Mouse (Mus musculus): ENCODE results near the gene Lbhd1. TPM values are rescaled to one million over a fixed set of nuclear protein-coding genes. Genes with fewer than 3 reads are reported as not detected.

The Lbhd1 gene
- total RNA-seq, 2 experiments from 2014 or later, result 3.9 to 6.1 TPM

GRCm38 (mm10) chr19:8941136-8941514, 57.6 kb downstream of the Lbhd1 start:
- intact Hi-C loops (cut with DNase I), result loop anchor here (5.0 kb wide), 1 partner anchor 54 kb away; the partner anchor contains the start of genes 1810009A15Rik and Gm49416
- no peak for DNase-seq

DNA sequence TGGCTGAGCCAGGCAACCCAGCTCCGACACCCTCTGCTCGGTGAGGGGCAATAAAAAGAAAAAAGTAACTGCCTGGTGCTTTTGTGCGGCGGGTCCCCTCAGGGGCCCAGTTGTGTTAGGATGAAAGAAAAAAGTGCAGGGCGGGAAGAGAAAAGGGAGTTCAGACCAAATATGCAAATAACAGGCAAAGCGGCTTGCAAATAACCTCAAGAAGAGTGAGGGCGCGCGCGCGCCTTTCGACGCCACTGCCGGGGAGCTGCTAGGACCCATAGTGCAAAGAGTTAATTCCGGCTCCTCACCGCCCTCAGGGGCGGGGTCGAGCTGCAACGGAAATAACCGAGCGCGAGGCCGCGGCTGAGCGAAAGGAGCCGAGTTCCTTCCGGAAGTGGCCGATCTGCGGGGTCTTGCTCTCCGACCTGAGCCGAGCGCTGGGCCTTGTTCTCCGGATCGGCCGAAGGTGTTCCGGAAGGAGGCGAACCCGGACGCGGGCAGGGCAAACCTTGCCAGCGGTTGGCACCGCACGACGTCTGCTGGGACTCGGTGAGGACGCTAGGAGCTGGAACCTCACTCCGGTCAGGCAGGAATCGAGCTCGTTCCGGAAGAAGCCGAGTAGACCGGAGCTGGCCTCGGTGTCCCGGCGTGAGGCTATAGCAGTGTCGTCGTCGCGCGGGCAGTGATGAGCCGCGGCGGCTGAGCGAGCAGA, 58.1 kb downstream of the Lbhd1 start, which contains the start of gene Mta2:
Mta2 (plus strand) TSS at position 361 of the 703 bp plus-strand sequence.
- intact Hi-C loops (cut with DNase I), result loop anchor here (5.0 kb wide), 1 partner anchor 54 kb away; the partner anchor contains the start of genes 1810009A15Rik and Gm49416
- peak; percentile 95 to 97 for DNase-seq

Small RNA genes within 50 kb of the gene (microRNA-seq; reads per million reads assigned to microRNA genes)
- 0.12 to 0.27 reads per million in 2 experiments for gene Mir5136

Other genes with a start within 250 kb of the Lbhd1 start
- under 1 TPM in 1 of 2 experiments, not detected in 1; 0.05 TPM for gene Chrm1, start 219.9 kb upstream of the Lbhd1 start, total RNA-seq (2021)
- gene Slc3a2, start 160.4 kb upstream of the Lbhd1 start, total RNA-seq (2021), result 10 to 100 TPM; 39.8 to 50.9 TPM
- 10 to 100 TPM; 19.1 to 20.1 TPM for gene Wdr74, start 147.9 kb upstream of the Lbhd1 start, total RNA-seq (2021)
- under 1 TPM in 1 of 2 experiments, not detected in 1; 0.95 TPM for gene 1700092M07Rik, start 143.0 kb upstream of the Lbhd1 start, total RNA-seq (2021)
- gene Stx5a, start 142.3 kb upstream of the Lbhd1 start, total RNA-seq (2021), result 10 to 100 TPM; 37.4 to 40.5 TPM
- 10 to 100 TPM; 59.3 to 59.5 TPM for gene Nxf1, start 126.7 kb upstream of the Lbhd1 start, total RNA-seq (2021)
- 100 to 1,000 TPM; 110 to 121 TPM for gene Tmem223, start 112.7 kb upstream of the Lbhd1 start, total RNA-seq (2021)
- gene Tmem179b, start 109.3 kb upstream of the Lbhd1 start, total RNA-seq (2021), result 10 to 100 TPM; 15.7 to 17.9 TPM
- 1 to 10 TPM; 7.2 to 8.9 TPM for gene Taf6l, start 97.3 kb upstream of the Lbhd1 start, total RNA-seq (2021)
- gene Polr2g, start 85.2 kb upstream of the Lbhd1 start, total RNA-seq (2021), result 10 to 100 TPM; 53.9 to 63.0 TPM
- gene Zbtb3, start 81.2 kb upstream of the Lbhd1 start, total RNA-seq (2021), result 1 to 10 TPM; 1.2 to 2.3 TPM
- 10 to 100 TPM; 15.1 to 15.4 TPM for gene Ttc9c, start 64.4 kb upstream of the Lbhd1 start, total RNA-seq (2021)
- 10 to 100 TPM; 48.5 to 51.1 TPM for gene Hnrnpul2, start 63.7 kb upstream of the Lbhd1 start, total RNA-seq (2021)
- not detected for gene AC129217.1, start 54.0 kb upstream of the Lbhd1 start, total RNA-seq (2021)
- 10 to 100 TPM; 21.3 to 28.0 TPM for gene Bscl2, start 46.3 kb upstream of the Lbhd1 start, total RNA-seq (2021)
- gene Gng3, start 44.5 kb upstream of the Lbhd1 start, total RNA-seq (2021), result not detected
- gene Lrrn4cl, start 33.0 kb upstream of the Lbhd1 start, total RNA-seq (2021), result 1 to 10 TPM; 3.4 to 5.4 TPM
- gene Ubxn1, start 12.2 kb upstream of the Lbhd1 start, total RNA-seq (2021), result 100 to 1,000 TPM; 109 to 116 TPM
- gene Uqcc3, start 2.8 kb upstream of the Lbhd1 start, total RNA-seq (2021), result 10 to 100 TPM; 53.3 to 53.8 TPM
- gene Gm49403, start 198 bp downstream of the Lbhd1 start, total RNA-seq (2021), result not detected
- 10 to 100 TPM; 16.0 to 16.4 TPM for gene 1810009A15Rik, start 5.1 kb downstream of the Lbhd1 start, total RNA-seq (2021)
- gene Gm49416, start 5.2 kb downstream of the Lbhd1 start, total RNA-seq (2021), result 1 to 10 TPM in 1 of 2 experiments, not detected in 1; 1.2 TPM
- gene Ints5, start 9.3 kb downstream of the Lbhd1 start, total RNA-seq (2021), result 10 to 100 TPM; 12.3 to 12.9 TPM
- 10 to 100 TPM; 60.6 to 63.7 TPM for gene Ganab, start 14.3 kb downstream of the Lbhd1 start, total RNA-seq (2021)
- 10 to 100 TPM; 37.1 to 38.0 TPM for gene B3gat3, start 36.6 kb downstream of the Lbhd1 start, total RNA-seq (2021)
- 10 to 100 TPM; 12.4 to 12.7 TPM for gene Rom1, start 45.6 kb downstream of the Lbhd1 start, total RNA-seq (2021)
- 10 to 100 TPM; 12.5 to 16.2 TPM for gene Eml3, start 45.8 kb downstream of the Lbhd1 start, total RNA-seq (2021)
- 10 to 100 TPM; 42.1 to 44.8 TPM for gene Mta2, start 58.1 kb downstream of the Lbhd1 start, total RNA-seq (2021)
- gene Tut1, start 70.1 kb downstream of the Lbhd1 start, total RNA-seq (2021), result 1 to 10 TPM; 7.6 TPM
- gene Eef1g, start 83.3 kb downstream of the Lbhd1 start, total RNA-seq (2021), result 100 to 1,000 TPM; 220 to 273 TPM
- gene Ahnak, start 105.6 kb downstream of the Lbhd1 start, total RNA-seq (2021), result 100 to 1,000 TPM; 288 to 310 TPM
- gene Scgb1a1, start 204.2 kb downstream of the Lbhd1 start, total RNA-seq (2021), result 100 to 1,000 TPM in 1 of 2 experiments, not detected in 1; 233 TPM

Measured in heart, postnatal 14 days (tissue).